Mouse (Mus musculus): ENCODE results near the gene Actc1.

DNA sequence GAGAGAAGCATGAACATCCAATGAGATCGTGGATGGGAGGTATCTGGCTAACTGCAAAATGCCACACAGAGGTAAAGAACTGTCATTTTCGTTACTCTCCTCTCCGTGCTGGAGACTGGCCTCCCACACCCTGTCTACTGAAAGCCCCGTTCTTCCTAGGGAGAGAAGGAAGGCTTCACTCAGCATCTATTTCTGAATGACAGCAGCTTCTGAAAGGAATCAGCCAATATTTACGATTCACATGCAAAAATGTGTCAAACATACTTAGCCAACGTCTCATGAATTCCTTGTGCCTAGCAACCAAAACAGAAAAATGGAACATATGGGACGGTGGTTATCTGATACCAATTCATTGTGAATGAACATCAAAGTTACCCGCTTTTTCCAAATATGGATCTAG is 55.9 kb downstream of the Actc1 start:
- TF ChIP-seq POLR2A (IDR thresholded peaks at IDR 0.05; ENCODE audit: low read depth, low read length) (no peak), CTCF (IDR thresholded peaks at IDR 0.05; ENCODE audit: extremely low read depth, insufficient read depth, insufficient read length, insufficient replicate concordance) (no peak)

Data from spleen, adult 2 months (tissue).